Mouse (Mus musculus) large intestine, adult 2 months (tissue): Measurements from ENCODE around the gene Gm156. TPM values are rescaled to one million over a fixed set of nuclear protein-coding genes. Genes with fewer than 3 reads are reported as not detected.
"Not testable (repeated sequence)": the region's sequence is repeated elsewhere in the genome, so short reads cannot be mapped to it uniquely, and the experiment has no call there.

Experiments
- DNase-seq: peaks from one replicate; pipeline ENCODE4 v3.0.0-alpha.2; 2012; ENCODE audit warnings: low read depth, low spot score
- WGBS: fragments of 180-500 bp; shearing (Covaris S2); methylation state at CpG from one replicate; pipeline ENCODE4 v1.1.7; 2018; 5-methylcytosine and 5-hydroxymethylcytosine counted together
- polyA plus RNA-seq: library from polyadenylated mRNA; depleted of rRNA; stranded (reverse); fragments of >200 nt; gene quantifications from 2 replicates; pipeline ENCODE4 v1.2.3, GENCODE M21; 2012; rRNA removed

Gm156 gene
- polyA plus RNA-seq, result not detected in 2 replicates

GRCm38 (mm10) chr6:129784170-129784569, at the start of gene Gm156:
TSS of gene Gm156 (minus strand) at chr6:129784270.
- 87% methylated on average over 3 of the region's 3 CpGs for WGBS
- not testable (repeated sequence) for DNase-seq

GRCm38 (mm10) chr6:129825559-129825958, 41.5 kb upstream of the Gm156 start:
- DNase-seq, result no peak
- WGBS, result 81% methylated on average over 1 of the region's 1 CpGs

GRCm38 (mm10) chr6:129824004-129824403, 39.9 kb upstream of the Gm156 start:
- DNase-seq, result no peak
- WGBS, result 77% methylated on average over 1 of the region's 1 CpGs

- 57% methylated on average over 3 of the region's 3 CpGs for WGBS
- no peak for DNase-seq
Observed at GRCm38 (mm10) chr6:129817731-129818130, 33.7 kb upstream of the Gm156 start.

- 62% methylated on average over 3 of the region's 3 CpGs for WGBS
- DNase-seq, result no peak
Observed at GRCm38 (mm10) chr6:129747654-129748032, 36.4 kb downstream of the Gm156 start.

- WGBS, result 69% methylated on average over 4 of the region's 4 CpGs
- no peak for DNase-seq
Observed at GRCm38 (mm10) chr6:129747016-129747653, 36.9 kb downstream of the Gm156 start.

GRCm38 (mm10) chr6:129746151-129746550, 37.9 kb downstream of the Gm156 start:
- 48% methylated on average over 3 of the region's 3 CpGs for WGBS

GRCm38 (mm10) chr6:129740069-129740721, 43.9 kb downstream of the Gm156 start, which contains the start of gene Klri2:
TSS of gene Klri2 (minus strand) at chr6:129740484.
- 57% methylated on average over 2 of the region's 2 CpGs for WGBS
- no peak for DNase-seq

More at GRCm38 (mm10) chr6:129746151-129746550, 37.9 kb downstream of the Gm156 start:
- no peak for DNase-seq

GRCm38 (mm10) chr6:129736414-129736813, 47.7 kb downstream of the Gm156 start:
- DNase-seq, result no peak

- no peak for DNase-seq
Observed at GRCm38 (mm10) chr6:129727237-129727636, 56.8 kb downstream of the Gm156 start.

GRCm38 (mm10) chr6:129721390-129721789, 62.7 kb downstream of the Gm156 start:
- 25% methylated on average over 1 of the region's 1 CpGs for WGBS
- DNase-seq, result no peak

More at GRCm38 (mm10) chr6:129727237-129727636, 56.8 kb downstream of the Gm156 start:
- 90% methylated on average over 1 of the region's 1 CpGs for WGBS

GRCm38 (mm10) chr6:129720487-129720886, 63.6 kb downstream of the Gm156 start:
- 15% methylated on average over 3 of the region's 3 CpGs for WGBS

GRCm38 (mm10) chr6:129717032-129717431, 67.0 kb downstream of the Gm156 start, which contains the start of gene Klri1:
TSS of gene Klri1 (minus strand) at chr6:129717132.
- DNase-seq, result no peak
- WGBS, result 78% methylated on average over 4 of the region's 4 CpGs

More at GRCm38 (mm10) chr6:129720487-129720886, 63.6 kb downstream of the Gm156 start:
- DNase-seq, result no peak

Other genes with a start within 250 kb of the Gm156 start
- gene Klre1, start 206.4 kb downstream of the Gm156 start, polyA plus RNA-seq, result 0.16 and 0.19 TPM in 2 replicates
- 0.36 and 0.91 TPM in 2 replicates for gene Klrd1, start 192.5 kb downstream of the Gm156 start, polyA plus RNA-seq
- 0.15 and 0.18 TPM in 2 replicates for gene Klrk1, start 160.4 kb downstream of the Gm156 start, polyA plus RNA-seq
- not detected in 2 replicates for gene Klrc3, start 140.9 kb downstream of the Gm156 start, polyA plus RNA-seq
- gene Klrc2, start 123.6 kb downstream of the Gm156 start, polyA plus RNA-seq, result 0.19 TPM in 1 of 2 replicates, not detected in the other
- gene Klrc1, start 105.3 kb downstream of the Gm156 start, polyA plus RNA-seq, result 0.10 and 0.18 TPM in 2 replicates
- gene Klri1, start 67.1 kb downstream of the Gm156 start, polyA plus RNA-seq, result 0.14 and 0.19 TPM in 2 replicates
- 0.01 TPM in 1 of 2 replicates, not detected in the other for gene Klri2, start 43.8 kb downstream of the Gm156 start, polyA plus RNA-seq
- gene Gm17631, start 78.4 kb upstream of the Gm156 start, polyA plus RNA-seq, result not detected in 2 replicates
- gene Klra17, start 92.4 kb upstream of the Gm156 start, polyA plus RNA-seq, result 0.48 and 0.49 TPM in 2 replicates
- 0.16 TPM in 1 of 2 replicates, not detected in the other for gene Klra5, start 133.4 kb upstream of the Gm156 start, polyA plus RNA-seq
- gene Klra6, start 242.7 kb upstream of the Gm156 start, polyA plus RNA-seq, result not detected in 2 replicates